Mouse (Mus musculus): Measurements from ENCODE around the gene Rora. TPM values are rescaled to one million over a fixed set of nuclear protein-coding genes. Genes with fewer than 3 reads are reported as not detected.

The Rora gene
- polyA plus RNA-seq, 1 experiment: 10.7 TPM

DNA sequence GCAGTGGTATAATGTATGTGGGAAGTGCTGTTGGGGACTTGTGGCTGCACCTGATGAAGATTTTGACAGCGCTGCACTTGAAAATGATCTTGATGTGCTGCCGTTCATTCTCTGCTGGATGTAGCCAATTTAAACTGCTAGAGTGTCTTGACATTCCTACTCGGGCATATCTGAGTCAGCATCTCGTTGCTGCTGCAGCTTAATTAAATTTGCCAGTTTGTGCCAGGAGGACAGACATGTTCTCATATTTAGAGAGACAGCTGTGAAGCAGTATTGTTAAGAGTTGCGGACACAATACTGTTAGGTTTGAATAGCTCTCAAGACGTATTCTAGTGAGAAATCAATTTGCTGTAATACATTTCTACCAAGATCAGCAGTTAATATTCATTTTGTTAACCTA, 751.1 kb downstream of the Rora start:
- Histone ChIP-seq H3K4me3 (ENCODE audit: insufficient read depth, low read depth, low read length) (no peak overlapping the region), H3K27ac (replicated peaks; ENCODE audit: low read depth, low read length) (no peak overlapping the region), H3K4me1 (ENCODE audit: control insufficient read depth, insufficient read depth, insufficient read length, low read length) (no peaks in the 10 kb centered on the region)

DNA sequence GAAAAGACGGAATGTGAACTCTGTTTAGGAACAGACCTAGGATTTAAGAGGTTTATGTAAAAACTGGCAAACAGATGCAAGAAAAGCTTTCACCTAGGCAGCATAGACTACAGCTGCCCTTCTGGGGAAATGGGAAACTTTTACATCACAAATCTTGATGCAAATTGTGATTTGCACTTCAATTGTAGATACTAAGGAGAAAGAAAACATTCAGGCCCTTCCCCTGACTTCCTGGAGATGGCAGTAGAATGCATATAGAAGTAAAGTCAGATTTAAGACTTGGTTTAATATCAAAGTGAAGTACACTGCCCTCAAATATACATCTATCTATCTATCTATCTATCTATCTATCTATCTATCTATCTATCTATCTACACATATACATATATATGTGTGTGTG, 765.9 kb downstream of the Rora start:
- Histone ChIP-seq H3K4me3 (ENCODE audit: insufficient read depth, low read depth, low read length) (no peak overlapping the region), H3K4me1 (ENCODE audit: control insufficient read depth, insufficient read depth, insufficient read length, low read length) (no peaks in the 10 kb centered on the region), H3K27ac (replicated peaks; ENCODE audit: low read depth, low read length) (no peak overlapping the region)

DNA sequence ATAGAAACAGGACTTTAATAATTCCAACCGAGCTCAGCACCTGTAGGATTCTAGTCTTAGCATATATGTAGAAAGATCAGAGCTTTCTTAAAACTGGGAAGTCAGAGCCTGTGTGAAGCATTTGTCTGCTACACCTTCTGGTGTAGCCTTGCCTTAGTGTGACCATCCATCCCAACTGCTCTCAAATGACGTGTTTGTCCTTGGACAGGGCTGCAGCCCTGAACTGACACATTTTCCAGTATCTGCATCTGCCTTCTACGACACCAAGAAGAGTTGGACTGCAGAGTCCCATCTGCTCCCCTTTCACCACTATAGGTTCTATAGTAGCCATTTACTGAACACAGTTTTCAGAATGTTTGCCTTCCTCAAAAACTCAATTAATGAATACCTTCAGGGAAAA, 776.9 kb downstream of the Rora start:
- Histone ChIP-seq H3K27ac (replicated peaks; ENCODE audit: low read depth, low read length) (no peak overlapping the region), H3K4me3 (ENCODE audit: insufficient read depth, low read depth, low read length) (no peak overlapping the region)

GRCm38 (mm10) chr9:69431863-69432555, 778.4 kb downstream of the Rora start:
- Histone ChIP-seq H3K27ac (replicated peaks; ENCODE audit: low read depth, low read length) (no peak overlapping the region), H3K4me3 (ENCODE audit: insufficient read depth, low read depth, low read length) (no peak overlapping the region), H3K4me1 (ENCODE audit: control insufficient read depth, insufficient read depth, insufficient read length, low read length) (no peaks in the 10 kb centered on the region)

More for the DNA sequence above, 776.9 kb downstream of the Rora start:
- H3K4me1 ChIP-seq (ENCODE audit: control insufficient read depth, insufficient read depth, insufficient read length, low read length): no peaks in the 10 kb centered on the region

- H3K4me3 ChIP-seq (ENCODE audit: insufficient read depth, low read depth, low read length): no peak overlapping the region
- no peaks in the 10 kb centered on the region; the same call in 1 of the 2 replicates for H3K4me1 ChIP-seq (ENCODE audit: control insufficient read depth, insufficient read depth, insufficient read length, low read length)
- no peak overlapping the region for H3K27ac ChIP-seq (replicated peaks; ENCODE audit: low read depth, low read length)
Observed at GRCm38 (mm10) chr9:69435194-69435593, 781.6 kb downstream of the Rora start.

DNA sequence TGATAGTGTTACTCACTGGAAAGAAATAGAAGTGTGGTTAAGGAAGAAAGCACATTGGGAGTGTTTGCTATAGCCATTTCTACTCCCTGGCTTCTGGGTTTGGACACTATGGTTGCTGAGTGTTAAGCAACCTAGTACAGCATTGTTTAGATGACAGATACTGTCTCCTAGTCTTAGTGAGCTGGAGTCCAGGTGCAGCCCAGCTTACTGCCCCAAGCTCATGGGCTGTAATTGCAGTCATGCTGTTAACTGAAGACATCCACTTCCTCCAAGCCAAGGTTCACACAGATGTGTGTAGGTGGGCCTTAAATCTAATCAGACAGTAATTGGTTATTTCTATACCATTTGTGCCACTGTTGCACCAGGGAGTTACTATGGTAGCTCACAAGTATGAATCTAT, 782.1 kb downstream of the Rora start:
- no peaks in the 10 kb centered on the region; the same call in 1 of the 2 replicates for H3K4me1 ChIP-seq (ENCODE audit: control insufficient read depth, insufficient read depth, insufficient read length, low read length)
- H3K4me3 ChIP-seq (ENCODE audit: insufficient read depth, low read depth, low read length): no peak overlapping the region
- H3K27ac ChIP-seq (replicated peaks; ENCODE audit: low read depth, low read length): no peak overlapping the region
